Mouse (Mus musculus) small intestine, adult 2 months (tissue): Measurements from ENCODE around the gene Heyl. TPM values are rescaled to one million over a fixed set of nuclear protein-coding genes. Genes with fewer than 3 reads are reported as not detected.
"Not testable (repeated sequence)": the region's sequence is repeated elsewhere in the genome, so short reads cannot be mapped to it uniquely, and the experiment has no call there.

Experiments used
- H3K27ac ChIP-seq: fragments of 200-500 bp; 2 replicates; pipeline ENCODE4 v1.5.1; 2012; ENCODE audit warnings: low read depth, low read length, control low read depth, inconsistent platforms; ENCODE audit not compliant: insufficient read depth
- H3K27me3 ChIP-seq: fragments of 200-500 bp; 2 replicates; pipeline ENCODE4 v1.6.1; 2012; ENCODE audit warnings: mild to moderate bottlenecking, moderate library complexity, low read length, inconsistent platforms; ENCODE audit not compliant: control insufficient read depth, insufficient read depth
- H3K36me3 ChIP-seq: fragments of 200-500 bp; 2 replicates; pipeline ENCODE4 v1.6.1; 2012; ENCODE audit warnings: mild to moderate bottlenecking, low read length, control low read depth, inconsistent platforms; ENCODE audit not compliant: control insufficient read depth, insufficient read depth
- H3K4me1 ChIP-seq: fragments of 200-500 bp; 2 replicates; pipeline ENCODE4 v1.6.1; 2012; ENCODE audit warnings: low read length, inconsistent platforms, mixed read lengths; ENCODE audit not compliant: control insufficient read depth, insufficient read depth, insufficient read length
- H3K4me3 ChIP-seq: fragments of 200-500 bp; 2 replicates; pipeline ENCODE4 v1.5.1; 2012; ENCODE audit warnings: low read depth, mild to moderate bottlenecking, control low read depth, inconsistent platforms, low read length, moderate library complexity
- CTCF ChIP-seq: fragments of 200-500 bp; IDR thresholded peaks from 2 replicates; pipeline ENCODE4 v1.5.1; 2012; ENCODE audit warnings: low read depth, mild to moderate bottlenecking, control low read depth, inconsistent platforms, low read length, moderate library complexity, mixed read lengths; ENCODE audit not compliant: insufficient replicate concordance, insufficient read length; ENCODE audit errors: extremely low read depth
- POLR2A ChIP-seq: fragments of 200-500 bp; IDR thresholded peaks from 2 replicates; pipeline ENCODE4 v1.6.1; 2012; ENCODE audit warnings: low read depth, mild to moderate bottlenecking, control low read depth, inconsistent platforms, low read length, moderate library complexity
- WGBS: fragments of 180-500 bp; shearing (Covaris S2); methylation state at CpG from one replicate; pipeline ENCODE4 v1.1.7; 2018; 5-methylcytosine and 5-hydroxymethylcytosine counted together
- polyA plus RNA-seq: library from polyadenylated mRNA; depleted of rRNA; stranded (reverse); fragments of >200 nt; gene quantifications from 2 replicates; pipeline ENCODE4 v1.2.3, GENCODE M21; 2012

The Heyl gene
- polyA plus RNA-seq, 1 experiment = 1.3 TPM

DNA sequence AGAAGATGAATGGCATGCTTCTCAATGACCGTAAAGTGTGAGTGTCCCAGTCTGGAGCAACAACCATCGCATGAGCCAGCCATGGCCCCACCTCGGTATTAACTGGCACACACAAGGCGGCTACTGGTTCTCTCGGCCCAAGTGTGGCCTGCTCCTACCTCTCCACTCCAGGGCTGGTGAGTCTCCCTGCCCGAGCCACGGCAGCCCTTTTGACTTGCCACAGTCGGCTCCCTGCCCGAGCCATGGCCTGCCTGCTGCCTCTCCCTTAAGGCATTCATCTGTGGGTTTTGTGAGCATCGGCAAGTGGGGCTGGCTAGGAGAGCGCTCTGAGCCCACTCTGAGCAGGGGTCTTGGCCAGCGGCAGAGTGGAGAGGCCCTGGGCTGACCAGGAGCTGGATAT, 55.7 kb downstream of the Heyl start:
- peaks cover 64% of the 10 kb centered on the region for H3K36me3 ChIP-seq

DNA sequence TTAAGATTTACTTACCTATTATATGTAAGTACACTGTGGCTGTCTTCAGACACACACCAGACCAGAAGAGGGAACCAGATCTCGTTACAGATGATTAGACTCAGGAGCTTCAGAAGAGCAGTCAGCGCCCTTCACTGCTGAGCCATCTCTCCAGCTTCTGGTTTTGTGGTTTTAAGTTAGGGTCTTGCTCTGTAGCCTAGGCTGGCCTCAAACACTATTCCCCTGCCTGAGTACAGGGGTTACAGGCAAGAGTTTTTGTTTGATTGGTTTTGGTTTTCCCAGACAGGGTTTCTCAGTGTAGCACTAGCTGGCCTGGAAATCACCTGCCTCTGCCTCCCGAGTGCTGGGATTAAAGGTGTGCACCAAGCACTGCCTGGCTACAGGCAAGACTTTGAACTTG, 59.0 kb downstream of the Heyl start:
- TF ChIP-seq CTCF (no peak), POLR2A (no peak)
- H3K4me3 ChIP-seq = no peak overlapping the region
- H3K4me1 ChIP-seq = no peaks in the 10 kb centered on the region
- no peak overlapping the region for H3K27ac ChIP-seq
- H3K36me3 ChIP-seq = peaks cover 92% of the 10 kb centered on the region
- WGBS = 79% methylated on average over 3 of the region's 3 CpGs
- H3K27me3 ChIP-seq = no peaks in the 10 kb centered on the region

More for the DNA sequence above, 55.7 kb downstream of the Heyl start:
- 93% methylated on average over 12 of the region's 12 CpGs for WGBS
- H3K27ac ChIP-seq = no peak overlapping the region
- H3K27me3 ChIP-seq = no peaks in the 10 kb centered on the region
- H3K4me1 ChIP-seq = peaks cover 10% of the 10 kb centered on the region; the same call in 1 of the 2 replicates
- no peak for TF ChIP-seq POLR2A
- no peak for TF ChIP-seq CTCF
- H3K4me3 ChIP-seq = no peak overlapping the region

DNA sequence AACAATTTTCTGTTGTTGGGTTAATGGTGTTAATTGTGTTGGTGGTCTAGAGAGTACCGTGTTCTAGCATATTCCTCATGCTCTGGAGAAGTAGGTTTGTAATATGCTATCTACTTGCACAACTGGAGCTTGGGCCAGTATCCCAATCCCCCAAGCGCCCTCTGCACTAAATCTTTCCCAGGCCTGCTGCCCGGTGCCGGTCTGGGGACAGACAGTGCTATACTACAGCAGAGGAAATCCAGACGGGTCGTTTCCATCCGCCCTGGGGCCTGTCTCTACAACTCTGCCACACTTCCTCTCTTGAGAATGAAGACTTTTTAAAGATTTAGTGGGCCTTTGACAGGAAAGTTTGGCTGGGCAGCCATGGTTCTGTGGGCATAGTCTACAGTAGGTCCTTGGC, 59.6 kb downstream of the Heyl start:
- no peaks in the 10 kb centered on the region for H3K27me3 ChIP-seq
- H3K4me3 ChIP-seq = no peak overlapping the region

DNA sequence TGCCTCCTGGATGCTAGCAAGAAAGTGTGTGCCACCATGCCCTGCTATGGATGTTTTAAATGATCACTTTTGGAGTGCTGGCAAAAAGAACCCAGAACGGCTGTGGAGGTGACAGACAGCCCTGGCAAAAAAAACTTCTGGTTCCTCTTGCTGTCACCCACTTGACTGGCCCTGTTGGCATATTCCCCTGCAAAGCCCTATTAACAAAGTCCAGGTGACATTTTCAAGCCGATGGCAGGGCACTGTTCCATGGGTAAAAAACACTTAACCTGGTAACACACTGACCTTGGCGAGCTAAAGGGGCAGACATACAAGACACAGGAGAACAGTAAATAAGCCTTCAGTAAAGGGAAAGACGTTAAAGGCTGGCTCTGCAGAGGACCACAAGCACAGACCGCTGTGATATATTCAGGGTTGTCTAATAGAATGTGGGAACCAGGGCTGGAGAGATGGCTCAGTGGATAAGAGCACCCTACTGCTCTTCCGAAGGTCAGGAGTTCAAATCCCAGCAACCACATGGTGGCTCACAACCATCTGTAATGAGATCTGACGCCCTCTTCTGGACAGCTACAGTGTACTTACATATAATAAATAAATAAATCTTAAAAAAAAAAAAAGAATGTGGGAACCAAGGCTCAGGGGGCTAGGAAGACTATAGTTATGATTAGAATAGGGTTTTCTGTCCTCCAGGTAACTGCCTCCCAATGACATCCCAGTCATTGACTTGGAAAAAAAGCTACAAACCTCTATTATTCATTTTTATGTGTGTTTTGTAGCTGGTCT, 60.5 kb downstream of the Heyl start:
- Histone ChIP-seq H3K36me3 (peaks cover 90% of the 10 kb centered on the region), H3K27ac (no peak overlapping the region), H3K4me3 (no peak overlapping the region), H3K27me3 (no peaks in the 10 kb centered on the region), H3K4me1 (no peaks in the 10 kb centered on the region)
- TF ChIP-seq CTCF = no peak
- no peak for TF ChIP-seq POLR2A
- WGBS = 78% methylated on average over 7 of the region's 7 CpGs

More for the DNA sequence above, 59.6 kb downstream of the Heyl start:
- H3K4me1 ChIP-seq = no peaks in the 10 kb centered on the region
- 85% methylated on average over 7 of the region's 7 CpGs for WGBS
- TF ChIP-seq CTCF = no peak
- no peak for TF ChIP-seq POLR2A
- no peak overlapping the region for H3K27ac ChIP-seq
- peaks cover 91% of the 10 kb centered on the region for H3K36me3 ChIP-seq

DNA sequence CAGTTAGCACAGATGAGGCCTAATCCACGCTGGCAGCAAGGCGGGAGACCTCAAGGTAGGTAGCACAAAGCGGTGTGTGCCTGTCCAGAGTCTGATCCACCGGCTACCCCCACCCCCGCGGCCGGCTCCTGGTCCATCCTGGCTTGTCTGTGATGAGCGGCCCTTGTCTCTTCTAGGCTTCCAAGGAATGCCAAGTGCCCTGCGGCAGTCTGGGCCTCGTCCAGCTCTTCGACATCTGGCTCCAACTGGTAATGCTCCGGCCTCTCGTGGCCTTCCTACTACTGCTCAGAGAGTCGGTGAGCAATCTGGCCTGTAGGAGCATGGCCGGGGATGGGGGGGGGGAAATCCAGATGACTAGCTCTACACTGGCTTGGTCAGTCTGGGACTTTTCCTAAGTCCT, 61.7 kb downstream of the Heyl start:
- H3K27ac ChIP-seq, H3K4me1 ChIP-seq, H3K4me3 ChIP-seq, H3K27me3 ChIP-seq: not testable (repeated sequence)
- 94% methylated on average over 15 of the region's 15 CpGs for WGBS
- peaks cover 86% of the 10 kb centered on the region for H3K36me3 ChIP-seq

DNA sequence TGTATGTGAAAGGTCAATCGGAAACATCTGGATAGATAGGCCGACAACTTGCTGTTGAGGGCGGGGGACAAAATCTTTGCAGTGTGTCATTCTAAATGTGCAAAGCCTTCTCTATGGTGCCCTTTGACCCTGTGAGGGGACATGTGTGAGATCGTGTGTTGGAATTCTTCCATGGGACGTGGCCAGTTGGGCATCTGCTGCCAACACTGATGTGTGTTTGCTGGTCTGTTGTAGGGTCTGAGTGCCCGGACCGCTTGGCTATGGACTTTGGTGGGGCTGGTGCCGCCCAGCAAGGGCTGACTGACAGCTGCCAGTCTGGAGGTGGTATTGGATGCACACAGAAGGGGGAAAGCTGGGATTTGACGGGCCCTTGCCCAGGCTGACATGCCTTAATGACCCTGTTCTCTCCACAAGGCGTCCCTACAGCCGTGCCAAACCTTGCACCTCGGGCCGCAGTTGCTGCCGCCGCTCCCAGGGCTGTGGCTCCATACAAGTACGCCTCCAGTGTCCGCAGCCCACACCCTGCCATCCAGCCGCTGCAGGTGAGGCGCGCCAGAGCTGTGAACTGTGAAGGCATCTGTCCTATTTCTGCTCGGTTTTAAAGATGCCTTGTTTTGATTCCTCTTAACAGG, 62.3 kb downstream of the Heyl start:
- Histone ChIP-seq H3K36me3 (peaks cover 86% of the 10 kb centered on the region), H3K27ac (no peak overlapping the region), H3K27me3 (no peaks in the 10 kb centered on the region), H3K4me1 (no peaks in the 10 kb centered on the region), H3K4me3 (no peak overlapping the region)
- 88% methylated on average over 21 of the region's 21 CpGs for WGBS
- no peak for TF ChIP-seq POLR2A
- TF ChIP-seq CTCF = no peak

DNA sequence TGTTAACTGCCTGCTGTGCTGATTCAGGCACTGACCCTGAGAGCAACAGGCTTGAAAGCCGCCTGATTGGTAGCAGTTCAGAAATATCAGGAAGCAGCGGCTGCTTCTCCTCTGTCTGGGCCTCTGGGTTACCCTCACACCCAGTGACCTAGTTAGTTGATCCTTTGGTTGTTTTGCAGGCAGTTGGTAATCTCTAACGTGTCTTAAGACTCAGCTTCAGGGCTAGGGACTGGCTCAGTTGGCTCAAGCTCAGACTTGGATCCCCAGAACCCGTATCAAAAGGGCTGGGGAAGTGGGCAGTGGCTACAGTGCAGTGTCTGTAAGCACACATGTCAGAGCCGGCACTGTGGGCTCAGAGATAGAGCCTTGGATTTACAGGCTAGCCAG, 62.8 kb downstream of the Heyl start:
- Histone ChIP-seq H3K4me3 (no peak overlapping the region), H3K27ac (no peak overlapping the region), H3K36me3 (peaks cover 82% of the 10 kb centered on the region), H3K4me1 (no peaks in the 10 kb centered on the region), H3K27me3 (no peaks in the 10 kb centered on the region)
- 89% methylated on average over 5 of the region's 5 CpGs for WGBS
- TF ChIP-seq POLR2A = no peak
- TF ChIP-seq CTCF = no peak
